Mouse (Mus musculus) monocyte, adult 2 months (primary cell): ENCODE data around the gene Rgs14.
A peak's percentile ranks its signal among the peaks of the same experiment; 100 is the strongest.

ENCODE experiments used
- DNase-seq, 2 experiments: peaks; one replicate each; pipeline ENCODE4 v3.0.0; 2022; ENCODE audit warnings: low spot score in 2 of 2, low read depth in 1 of 2

Rgs14 gene

DNA sequence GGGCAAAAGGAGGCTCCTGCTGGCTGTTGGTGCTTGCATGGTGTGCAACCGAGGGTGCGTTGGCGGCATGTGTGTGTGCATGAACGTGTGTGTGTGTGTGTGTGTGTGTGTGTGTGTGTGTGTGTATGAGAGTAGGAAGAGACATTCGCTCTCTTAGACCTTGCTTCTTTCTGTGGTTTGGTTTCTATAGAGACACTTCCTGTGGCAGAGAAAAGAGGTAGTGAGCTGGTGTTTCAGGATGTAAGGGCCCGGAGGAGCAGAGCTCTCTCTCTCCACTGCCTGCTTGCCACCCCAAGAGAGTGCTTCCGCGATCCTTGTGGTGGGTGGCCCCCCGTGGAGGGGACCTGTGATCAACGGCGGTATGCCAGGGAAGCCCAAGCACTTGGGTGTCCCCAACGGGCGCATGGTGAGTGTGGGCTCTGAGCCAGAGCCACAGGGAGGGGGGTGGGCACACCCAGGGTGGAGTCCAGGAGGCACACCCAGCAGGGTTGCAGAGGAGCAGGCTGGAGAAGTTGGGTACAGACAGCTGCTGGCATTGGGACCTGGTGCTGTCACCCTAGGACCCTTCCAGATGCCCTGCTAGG lies at the start of gene Rgs14:
Gene Rgs14 (plus strand): TSS at position 202 of the 584 bp plus-strand sequence.
- DNase-seq, result peak; percentile 43 to 50

DNA sequence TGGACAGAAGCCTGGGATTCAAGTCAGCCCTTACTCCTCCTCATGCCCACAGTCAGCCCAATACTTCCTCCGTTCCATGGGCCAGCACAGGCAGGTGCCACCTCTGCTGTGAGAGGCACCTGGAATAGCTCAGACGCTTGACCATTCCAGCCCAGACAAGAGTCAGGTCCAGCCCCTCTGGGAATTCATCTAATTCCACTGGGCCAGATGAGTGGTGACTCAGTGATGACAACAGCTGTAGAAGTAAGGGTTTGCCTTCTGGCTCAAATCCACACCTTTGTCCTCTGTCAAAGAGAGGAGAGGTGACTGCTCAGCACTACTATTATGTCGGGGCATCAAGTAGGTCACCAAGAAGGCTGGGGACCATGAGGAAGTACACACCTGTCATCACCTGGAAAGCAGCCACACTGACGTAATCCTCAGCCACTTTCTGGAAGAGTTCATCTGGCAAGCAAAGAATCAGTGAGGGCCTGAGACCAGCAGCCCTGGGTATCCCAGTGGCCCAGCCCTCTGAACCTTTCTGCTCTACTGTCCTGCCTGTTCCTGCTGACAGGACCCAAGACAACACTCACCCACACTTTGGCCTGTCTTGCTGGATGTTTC lies 49.5 kb upstream of the Rgs14 start, which contains the start of gene Prelid1:
Gene Prelid1 (plus strand): TSS at position 570 of the 603 bp plus-strand sequence.
- no peak for DNase-seq

GRCm38 (mm10) chr13:55321434-55322129 lies 48.0 kb upstream of the Rgs14 start, which contains the start of gene Rab24:
Gene Rab24, minus strand, starts transcription at chr13:55321946.
- peak; percentile 40 to 65 for DNase-seq

DNA sequence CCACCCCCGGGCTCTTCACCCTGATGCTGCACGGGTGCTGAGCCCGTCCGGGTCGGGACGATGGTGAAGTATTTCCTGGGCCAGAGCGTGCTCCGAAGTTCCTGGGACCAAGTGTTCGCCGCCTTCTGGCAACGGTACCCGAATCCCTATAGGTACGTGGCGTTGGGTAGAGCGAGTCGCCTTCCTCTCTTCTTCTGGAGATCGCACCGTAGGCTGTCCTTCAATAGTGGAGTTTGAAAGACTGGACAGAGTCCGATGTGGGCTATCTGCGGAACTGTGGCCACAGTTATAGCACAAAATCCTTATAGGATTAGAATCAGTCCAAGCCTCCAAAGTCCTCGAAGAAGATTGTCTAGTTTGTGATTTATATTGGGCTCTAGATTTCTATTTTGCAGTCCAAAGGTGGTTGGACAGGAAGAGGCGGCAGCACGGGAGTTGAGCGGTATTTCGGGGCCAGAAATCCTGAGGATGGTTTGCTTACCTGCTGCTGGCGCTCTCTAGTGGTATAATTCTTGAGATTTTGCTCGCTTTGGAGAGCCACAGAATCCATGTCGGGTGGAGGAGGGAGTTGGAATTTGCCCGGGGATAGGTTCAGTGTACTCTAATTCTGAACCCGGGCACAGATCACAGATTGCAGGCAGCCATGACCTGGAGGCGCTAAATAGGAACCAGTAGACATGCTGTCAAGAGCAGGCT lies 47.3 kb upstream of the Rgs14 start:
- no peak for DNase-seq

GRCm38 (mm10) chr13:55325596-55325995 lies 43.9 kb upstream of the Rgs14 start:
- DNase-seq, result no peak

GRCm38 (mm10) chr13:55327169-55327568 lies 42.4 kb upstream of the Rgs14 start:
- no peak for DNase-seq

DNA sequence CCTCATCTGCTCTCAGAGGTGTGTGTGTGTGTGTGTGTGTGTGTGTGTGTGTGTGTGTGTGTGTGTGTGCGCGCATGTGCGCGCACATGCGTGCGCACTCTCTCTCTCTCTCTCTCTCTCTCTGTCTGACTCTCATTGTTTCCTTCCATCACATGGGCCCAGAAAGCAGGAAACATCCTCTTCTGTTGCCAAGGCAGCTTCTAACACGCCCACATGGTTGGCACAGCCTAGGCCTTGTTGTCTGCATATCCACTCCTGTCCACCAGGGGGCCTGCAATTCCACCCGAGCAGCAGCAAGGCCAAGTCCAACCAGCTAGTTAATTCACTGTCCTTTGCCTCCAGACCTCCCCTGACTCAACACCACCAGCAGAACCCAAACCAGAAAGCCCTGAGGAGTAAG lies 41.9 kb upstream of the Rgs14 start:
- peak; percentile 74 to 80 for DNase-seq

DNA sequence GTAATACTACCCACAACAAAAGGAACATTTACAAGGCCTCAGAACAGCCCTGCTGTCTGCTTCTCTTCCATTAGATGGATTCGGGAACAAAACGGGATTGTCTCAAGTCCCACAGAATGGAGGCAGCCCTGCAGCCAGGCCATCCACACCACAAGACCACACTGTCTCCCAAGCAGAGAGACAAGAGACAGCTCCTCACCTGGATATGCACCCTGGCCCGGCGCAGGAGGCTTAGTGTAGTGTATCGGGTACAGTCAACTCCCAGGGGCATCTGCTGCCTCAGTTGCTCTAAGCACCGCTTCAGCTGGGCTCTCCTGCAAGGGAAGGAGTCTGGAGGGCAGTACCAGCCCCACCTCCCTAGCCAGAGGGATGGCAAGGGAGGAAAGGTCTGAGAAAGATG lies 41.4 kb upstream of the Rgs14 start:
- no peak for DNase-seq

GRCm38 (mm10) chr13:55328641-55329040 lies 40.9 kb upstream of the Rgs14 start:
- DNase-seq, result no peak

DNA sequence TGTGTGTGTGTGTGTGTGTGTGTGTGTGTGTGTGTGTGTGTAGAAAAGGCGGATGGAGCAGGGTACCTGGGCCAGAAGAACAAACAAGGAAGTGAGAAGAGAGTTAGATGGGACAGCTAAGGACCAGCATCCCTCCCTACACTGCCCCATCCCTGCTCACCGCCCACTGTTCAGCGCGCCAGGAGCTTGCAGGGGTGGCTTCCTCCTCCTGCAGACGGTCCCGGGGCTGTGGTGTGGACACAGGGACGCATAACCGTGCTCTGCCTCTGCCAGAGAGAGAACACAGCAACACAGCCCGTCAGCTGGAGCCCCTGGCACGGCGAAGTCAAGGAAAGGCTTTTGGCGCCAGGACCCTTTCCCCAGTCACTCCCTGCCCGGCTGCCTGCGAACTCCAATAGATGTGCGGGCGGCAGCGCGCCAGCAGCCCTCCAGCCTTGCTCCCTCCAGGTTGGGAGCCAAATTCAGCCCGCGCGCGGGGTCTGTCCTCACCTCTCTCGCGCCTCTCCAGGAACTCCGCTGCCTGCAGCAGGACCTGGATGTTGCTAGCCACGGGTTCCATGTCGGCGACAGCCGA lies 40.3 kb upstream of the Rgs14 start:
- no peak for DNase-seq

DNA sequence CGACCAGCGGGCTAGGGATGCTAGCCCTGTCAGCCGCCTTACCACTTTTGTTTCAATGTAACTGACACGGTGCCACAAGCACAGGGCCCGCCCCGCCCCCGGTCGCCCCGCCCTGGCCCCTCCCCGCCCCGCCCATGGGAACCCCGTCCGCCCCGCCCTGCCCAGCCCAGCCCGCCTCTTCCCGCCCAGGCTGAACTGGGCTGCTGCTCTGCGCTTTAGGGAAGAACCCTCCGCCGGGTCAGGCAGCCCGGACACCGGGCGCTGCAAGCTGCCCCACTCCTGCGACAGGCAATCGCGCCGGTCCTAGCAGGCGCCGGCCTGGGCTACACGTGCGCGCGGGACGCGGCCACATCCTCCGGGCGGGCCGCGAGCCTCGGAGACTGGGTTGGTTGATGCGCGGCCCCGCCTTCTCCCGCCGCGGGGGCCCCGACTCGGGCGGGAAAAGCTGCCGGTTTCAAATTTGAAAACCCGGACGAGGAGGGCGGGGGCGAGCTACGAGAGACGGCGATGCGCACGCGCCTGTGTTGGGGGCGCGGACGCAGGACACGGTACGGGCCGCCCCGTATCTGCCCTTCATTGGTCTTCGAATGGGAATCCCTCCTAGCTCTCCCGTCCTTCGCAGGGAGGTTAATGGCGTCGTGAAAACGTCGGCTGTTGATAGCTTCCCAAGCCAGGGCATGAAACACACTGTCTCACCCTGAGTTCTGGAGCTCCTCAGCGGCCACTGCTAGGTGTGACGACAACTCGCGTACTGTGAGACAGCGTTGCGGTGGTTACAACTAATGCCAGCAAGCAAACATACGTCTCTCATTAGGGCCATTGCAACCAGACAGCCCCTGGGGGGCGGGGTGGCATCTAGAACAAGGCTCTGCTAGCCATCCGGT lies 39.6 kb upstream of the Rgs14 start, which contains the start of gene Mxd3:
Gene Mxd3 (minus strand): TSS at position 141 of the 884 bp plus-strand sequence.
- DNase-seq, result peak; percentile 71 to 73

DNA sequence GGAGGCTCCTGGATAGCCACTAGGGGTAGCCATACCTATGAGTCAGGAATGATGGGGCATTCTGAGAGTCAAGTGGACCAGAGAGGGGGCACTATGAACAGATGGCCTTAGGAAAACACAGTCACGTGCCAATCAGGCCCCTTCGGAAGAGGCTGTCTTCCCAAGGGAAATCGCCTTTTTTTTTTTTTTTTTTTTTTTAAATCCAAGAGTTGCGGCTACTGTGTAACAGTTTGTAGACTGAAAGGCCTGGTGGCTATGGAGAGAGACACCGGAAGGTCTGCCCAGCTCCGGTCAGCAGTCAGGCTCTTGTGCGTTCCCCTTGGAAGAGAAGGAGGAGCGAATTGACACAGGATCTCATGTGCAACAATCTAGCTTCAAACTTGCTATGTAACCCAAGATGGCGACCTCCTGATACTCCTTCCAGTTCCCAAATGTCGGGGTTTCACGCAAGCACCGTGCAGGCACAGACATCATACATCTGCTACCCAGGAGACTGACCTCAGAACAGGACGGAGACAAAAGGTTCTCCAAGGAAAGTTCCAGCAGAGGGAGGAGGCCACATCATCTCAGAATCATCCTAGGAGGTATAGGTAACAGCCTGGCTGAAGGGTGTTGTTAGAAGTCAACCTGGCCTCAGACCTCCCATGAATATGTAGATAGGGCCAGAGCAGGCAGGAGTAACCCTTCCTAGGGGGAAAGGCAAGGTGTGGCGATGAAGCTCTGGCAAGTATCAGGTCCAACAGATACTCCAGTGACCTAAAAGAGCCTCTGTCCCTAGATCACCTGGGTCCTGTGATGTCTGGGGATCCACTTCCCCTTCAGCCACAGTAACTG lies 38.7 kb upstream of the Rgs14 start:
- no peak for DNase-seq

DNA sequence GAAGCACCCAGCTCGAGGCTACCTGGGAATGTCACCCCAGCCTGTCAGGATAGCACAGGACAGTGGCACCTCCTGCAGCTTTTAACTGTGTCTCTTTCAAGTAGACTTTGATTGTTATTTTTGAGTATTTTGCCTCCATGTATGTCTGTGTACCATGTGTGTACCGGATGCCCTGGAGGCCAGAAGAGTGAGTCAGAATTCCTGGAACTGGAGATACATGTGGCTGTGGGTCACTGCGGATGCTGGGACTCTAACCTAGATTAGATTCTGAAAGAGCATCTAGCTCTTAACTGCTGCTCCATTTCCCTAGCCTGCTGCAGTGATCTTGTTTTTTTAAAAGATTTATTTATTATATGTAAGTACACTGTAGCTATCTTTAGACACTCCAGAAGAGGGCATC lies 37.2 kb upstream of the Rgs14 start:
- no peak for DNase-seq

- no peak for DNase-seq
These were observed 33.8 kb upstream of the Rgs14 start for GRCm38 (mm10) chr13:55335701-55336100.

- DNase-seq, result no peak
These were observed 32.1 kb upstream of the Rgs14 start for GRCm38 (mm10) chr13:55337341-55337975.

DNA sequence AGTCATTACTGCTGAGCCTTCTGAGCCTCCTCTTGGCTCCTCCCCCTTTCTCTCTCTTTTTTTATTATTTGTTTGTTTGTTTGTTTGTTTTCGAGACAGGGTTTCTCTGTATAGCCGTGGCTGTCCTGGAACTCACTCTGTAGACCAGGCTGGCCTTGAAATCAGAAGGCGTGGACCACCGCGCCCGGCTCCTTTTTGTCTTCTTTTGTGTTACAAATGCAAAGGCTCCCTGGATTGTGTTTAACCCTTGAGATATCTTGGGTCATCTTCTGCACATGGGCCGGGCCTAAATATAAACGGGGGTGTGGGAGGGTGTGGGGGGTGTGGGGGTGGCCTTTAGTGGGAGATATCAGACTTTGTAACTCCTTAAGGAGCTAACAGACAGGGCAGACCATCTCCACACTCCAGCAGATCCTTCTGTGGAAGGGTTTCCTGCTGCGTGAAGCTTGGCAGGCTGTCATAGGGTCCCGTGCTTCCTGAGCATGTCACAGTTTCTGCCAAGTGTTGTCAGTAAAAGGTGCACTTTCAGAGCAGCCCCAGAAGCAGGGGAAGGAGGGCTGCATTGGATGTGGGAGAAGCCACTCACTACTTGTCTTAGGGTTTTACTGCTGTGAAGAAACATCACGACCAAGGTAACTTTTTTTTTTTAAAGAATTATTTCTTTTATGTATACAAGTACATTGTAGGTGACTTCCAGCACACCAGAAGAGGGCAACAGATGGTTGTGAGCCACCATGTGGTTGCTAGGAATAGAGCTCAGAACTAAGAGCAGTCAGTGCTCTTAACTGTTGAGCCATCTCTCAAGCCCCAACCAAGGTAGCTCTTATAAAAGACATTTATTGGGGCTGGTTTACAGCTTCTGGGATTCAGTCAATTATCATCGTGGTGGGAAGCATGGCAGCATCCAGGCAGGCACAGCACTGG lies 31.1 kb upstream of the Rgs14 start:
- no peak for DNase-seq

- DNase-seq, result no peak
These were observed 30.3 kb upstream of the Rgs14 start for GRCm38 (mm10) chr13:55339259-55339658.

DNA sequence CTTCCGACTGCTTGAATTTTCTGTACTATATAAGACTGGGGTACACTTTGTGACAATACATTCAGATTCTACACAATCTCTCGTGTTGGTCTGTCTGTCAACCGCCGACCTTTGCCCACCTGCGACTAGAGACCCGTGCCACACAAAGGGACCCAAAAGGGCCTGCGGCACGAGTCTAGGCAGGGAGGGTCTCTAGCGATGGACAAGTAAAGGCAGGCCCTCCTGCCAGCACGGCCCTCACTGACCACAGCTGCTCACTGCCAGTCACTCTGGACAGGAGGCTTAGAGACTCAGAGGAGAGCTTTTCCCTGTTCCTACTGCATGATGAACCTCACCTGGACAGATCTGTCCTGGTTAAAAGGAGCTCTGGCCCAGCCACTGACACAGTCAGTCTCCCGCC lies 27.1 kb upstream of the Rgs14 start:
- DNase-seq, result no peak
